Mouse (Mus musculus): Measurements from ENCODE around the gene Arsa. TPM values are rescaled to one million over a fixed set of nuclear protein-coding genes. Genes with fewer than 3 reads are reported as not detected.

Arsa gene
- polyA plus RNA-seq (2021), result 71.1 TPM

- CTCF ChIA-PET, result no interaction called here
- POLR2A ChIA-PET, result no interaction called here
- in situ Hi-C loops (cut with MboI; ENCODE audit: low pct_unique_long_range_greater_than_20kb), result no loop called here
- no peak for DNase-seq (ENCODE audit: low read depth, low spot score)
- no peak for TF ChIP-seq CTCF (IDR thresholded peaks at IDR 0.05)
- H3K27me3 ChIP-seq, result no peaks in the 10 kb centered on the region
- ATAC-seq, result no peak
Measured at GRCm38 (mm10) chr15:89477091-89477491, at the start of gene Arsa. Gene Arsa, minus strand, starts transcription at chr15:89477425.

- peaks cover 23% of the 10 kb centered on the region for H3K27me3 ChIP-seq
- no peak for TF ChIP-seq CTCF (IDR thresholded peaks at IDR 0.05)
- no peak for ATAC-seq
- in situ Hi-C loops (cut with MboI; ENCODE audit: low pct_unique_long_range_greater_than_20kb), result loop anchor here (5.0 kb wide), 1 partner anchor 460 kb away; no protein-coding TSS in a partner anchor
- ChIA-PET POLR2A (no interaction called here), CTCF (no interaction called here)
- DNase-seq (ENCODE audit: low read depth, low spot score), result no peak
Measured at GRCm38 (mm10) chr15:89526776-89527325, 49.6 kb upstream of the Arsa start.

- peaks cover 31% of the 10 kb centered on the region for H3K27me3 ChIP-seq
- in situ Hi-C loops (cut with MboI; ENCODE audit: low pct_unique_long_range_greater_than_20kb), result loop anchor here (5.0 kb wide), 1 partner anchor 459 kb away; no protein-coding TSS in a partner anchor
- ChIA-PET CTCF (no interaction called here), POLR2A (no interaction called here)
- no peak for TF ChIP-seq CTCF (IDR thresholded peaks at IDR 0.05)
- no peak for DNase-seq (ENCODE audit: low read depth, low spot score)
- no peak for ATAC-seq
Measured at GRCm38 (mm10) chr15:89525896-89526295, 48.7 kb upstream of the Arsa start.

GRCm38 (mm10) chr15:89525464-89525863, 48.2 kb upstream of the Arsa start:
- no peak for TF ChIP-seq CTCF (IDR thresholded peaks at IDR 0.05)
- in situ Hi-C loops (cut with MboI; ENCODE audit: low pct_unique_long_range_greater_than_20kb), result loop anchor here (5.0 kb wide), 1 partner anchor 458 kb away; no protein-coding TSS in a partner anchor

GRCm38 (mm10) chr15:89524611-89525415, 47.6 kb upstream of the Arsa start:
- in situ Hi-C loops (cut with MboI; ENCODE audit: low pct_unique_long_range_greater_than_20kb), result loop anchor here (5.0 kb wide), 1 partner anchor 458 kb away; no protein-coding TSS in a partner anchor
- CTCF ChIA-PET, result no interaction called here

More at GRCm38 (mm10) chr15:89525464-89525863, 48.2 kb upstream of the Arsa start:
- no peak for ATAC-seq
- DNase-seq (ENCODE audit: low read depth, low spot score), result no peak
- CTCF ChIA-PET, result no interaction called here
- peaks cover 31% of the 10 kb centered on the region for H3K27me3 ChIP-seq
- POLR2A ChIA-PET, result no interaction called here

GRCm38 (mm10) chr15:89524001-89524571, 46.9 kb upstream of the Arsa start:
- no peak for TF ChIP-seq CTCF (IDR thresholded peaks at IDR 0.05)
- peaks cover 36% of the 10 kb centered on the region for H3K27me3 ChIP-seq
- ATAC-seq (no peak), DNase-seq (ENCODE audit: low read depth, low spot score) (no peak)
- ChIA-PET CTCF (no interaction called here), POLR2A (no interaction called here)
- in situ Hi-C loops (cut with MboI; ENCODE audit: low pct_unique_long_range_greater_than_20kb), result no loop called here

More at GRCm38 (mm10) chr15:89524611-89525415, 47.6 kb upstream of the Arsa start:
- ATAC-seq (no peak), DNase-seq (ENCODE audit: low read depth, low spot score) (no peak)
- H3K27me3 ChIP-seq, result peaks cover 32% of the 10 kb centered on the region
- no peak for TF ChIP-seq CTCF (IDR thresholded peaks at IDR 0.05)
- POLR2A ChIA-PET, result no interaction called here

GRCm38 (mm10) chr15:89523283-89523832, 46.1 kb upstream of the Arsa start:
- TF ChIP-seq CTCF (IDR thresholded peaks at IDR 0.05), result no peak
- no peak for DNase-seq (ENCODE audit: low read depth, low spot score)

DNA sequence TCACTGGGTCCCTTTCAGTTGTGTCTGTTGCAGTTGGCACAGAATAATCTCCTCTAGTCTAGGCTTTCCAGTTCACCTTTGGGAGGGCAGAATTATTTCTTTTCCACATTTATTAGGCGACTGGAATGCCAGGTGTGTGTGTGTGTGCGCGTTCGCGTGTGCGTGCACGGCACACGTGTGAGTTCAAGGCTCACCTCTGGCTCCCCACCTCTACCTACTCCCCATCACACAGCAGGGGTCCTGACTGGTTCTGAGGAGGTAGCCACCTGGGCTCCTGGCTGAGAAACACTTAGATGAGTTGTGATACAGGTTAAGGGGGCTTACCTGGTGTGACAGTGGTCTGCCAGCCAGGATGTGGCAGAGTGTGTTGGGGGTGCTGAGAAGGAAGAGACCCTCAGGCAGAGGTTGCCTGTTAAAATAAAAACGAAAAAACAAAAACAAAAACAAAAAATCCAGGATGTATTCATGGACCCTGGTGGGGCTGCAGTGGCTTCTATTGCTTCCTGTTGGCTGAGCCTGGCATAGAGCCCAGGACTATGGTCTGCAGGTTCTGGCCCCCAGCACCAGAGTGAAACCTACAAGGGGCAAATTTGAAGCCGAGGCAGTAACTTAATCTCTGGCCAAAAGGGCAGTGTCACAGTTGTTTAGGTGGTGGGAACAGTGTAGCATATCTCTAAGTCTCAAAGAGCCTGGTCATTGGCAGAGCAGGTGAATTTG, 45.5 kb upstream of the Arsa start:
- ChIA-PET CTCF (no interaction called here), POLR2A (no interaction called here)
- H3K27me3 ChIP-seq, result peaks cover 39% of the 10 kb centered on the region
- no peak for TF ChIP-seq CTCF (IDR thresholded peaks at IDR 0.05)
- in situ Hi-C loops (cut with MboI; ENCODE audit: low pct_unique_long_range_greater_than_20kb), result no loop called here
- ATAC-seq (no peak), DNase-seq (ENCODE audit: low read depth, low spot score) (no peak)

More at GRCm38 (mm10) chr15:89523283-89523832, 46.1 kb upstream of the Arsa start:
- H3K27me3 ChIP-seq, result peaks cover 36% of the 10 kb centered on the region
- no peak for ATAC-seq
- POLR2A ChIA-PET, result no interaction called here
- CTCF ChIA-PET, result no interaction called here
- in situ Hi-C loops (cut with MboI; ENCODE audit: low pct_unique_long_range_greater_than_20kb), result no loop called here

GRCm38 (mm10) chr15:89521951-89522350, 44.7 kb upstream of the Arsa start:
- ATAC-seq (no peak), DNase-seq (ENCODE audit: low read depth, low spot score) (no peak)
- peaks cover 45% of the 10 kb centered on the region for H3K27me3 ChIP-seq
- POLR2A ChIA-PET, result no interaction called here
- in situ Hi-C loops (cut with MboI; ENCODE audit: low pct_unique_long_range_greater_than_20kb), result no loop called here
- CTCF ChIA-PET, result no interaction called here
- TF ChIP-seq CTCF (IDR thresholded peaks at IDR 0.05), result no peak

DNA sequence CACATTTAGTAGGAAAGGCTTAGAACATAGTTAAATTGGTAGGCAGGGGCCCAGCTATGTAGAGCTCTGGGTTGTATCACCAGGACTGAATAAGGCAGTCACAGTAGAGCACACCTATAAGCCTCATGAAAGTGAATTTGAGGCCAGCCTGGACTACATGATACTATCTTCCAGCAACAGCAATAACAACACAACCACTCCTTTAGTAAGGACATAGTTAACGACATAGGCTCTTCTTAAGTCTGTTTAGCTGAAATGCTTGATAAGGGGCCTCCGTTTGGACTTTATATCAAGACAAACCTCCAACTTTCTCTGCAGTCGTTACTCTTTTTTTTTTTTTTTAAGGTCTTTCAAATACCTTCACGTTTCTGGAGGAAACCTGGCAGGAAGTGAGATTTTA, 35.5 kb upstream of the Arsa start:
- peaks cover 15% of the 10 kb centered on the region for H3K27me3 ChIP-seq
- ChIA-PET POLR2A (no interaction called here), CTCF (no interaction called here)
- ATAC-seq, result no peak
- DNase-seq (ENCODE audit: low read depth, low spot score), result no peak
- TF ChIP-seq CTCF (IDR thresholded peaks at IDR 0.05), result no peak
- in situ Hi-C loops (cut with MboI; ENCODE audit: low pct_unique_long_range_greater_than_20kb), result no loop called here
